Mouse (Mus musculus) embryonic facial prominence, embryonic 12.5 days (tissue): ENCODE measurements around the gene Nanp. TPM values are rescaled to one million over a fixed set of nuclear protein-coding genes. Genes with fewer than 3 reads are reported as not detected.

Experiments used
- ATAC-seq: fragments of 200-750 bp; cut with Nextera tagmentation; 2 replicates; pipeline ENCODE4 v1.8.0; 2017; ENCODE audit not compliant: insufficient number of reproducible peaks, insufficient read depth, low FRiP score, low TSS enrichment
- H3K27ac ChIP-seq: fragments of 300-500 bp; sonication (generic); 2 replicates; pipeline ENCODE4 v1.5.1; 2016; ENCODE audit warnings: mild to moderate bottlenecking
- H3K27me3 ChIP-seq: fragments of 300-500 bp; sonication (generic); 2 replicates; pipeline ENCODE4 v1.6.1; 2016; ENCODE audit warnings: mild to moderate bottlenecking, moderate library complexity
- H3K36me3 ChIP-seq: fragments of 300-500 bp; sonication (generic); 2 replicates; pipeline ENCODE4 v1.6.1; 2016; ENCODE audit warnings: mild to moderate bottlenecking
- H3K4me1 ChIP-seq: fragments of 300-500 bp; sonication (generic); 2 replicates; pipeline ENCODE4 v1.6.1; 2016
- H3K4me2 ChIP-seq: fragments of 300-500 bp; sonication (generic); replicated peaks from 2 replicates; pipeline ENCODE4 v1.6.1; 2016; ENCODE audit warnings: mild to moderate bottlenecking, moderate library complexity
- H3K4me3 ChIP-seq: fragments of 300-500 bp; sonication (generic); 2 replicates; pipeline ENCODE4 v1.5.1; 2016; ENCODE audit warnings: mild to moderate bottlenecking
- H3K9ac ChIP-seq: fragments of 300-500 bp; sonication (generic); 2 replicates; pipeline ENCODE4 v1.6.1; 2016; ENCODE audit warnings: mild to moderate bottlenecking, moderate library complexity
- H3K9me3 ChIP-seq: fragments of 300-500 bp; sonication (generic); 2 replicates; pipeline ENCODE4 v1.6.1; 2016; ENCODE audit warnings: mild to moderate bottlenecking, moderate library complexity
- WGBS: fragments of 180-500 bp; shearing (Covaris S2); methylation state at CpG from one replicate; pipeline ENCODE4 v1.1.7; 2016; 5-methylcytosine and 5-hydroxymethylcytosine counted together
- polyA plus RNA-seq: library from polyadenylated mRNA; unstranded; fragments of >200 nt; fragmentation: Nextera tagmentation; extraction: Ambion mirVana; gene quantifications from 2 replicates; pipeline ENCODE4 v1.2.1, GENCODE M21; 2016

Nanp gene
- polyA plus RNA-seq, 1 experiment from 2014 or later, result 48.3 TPM

DNA sequence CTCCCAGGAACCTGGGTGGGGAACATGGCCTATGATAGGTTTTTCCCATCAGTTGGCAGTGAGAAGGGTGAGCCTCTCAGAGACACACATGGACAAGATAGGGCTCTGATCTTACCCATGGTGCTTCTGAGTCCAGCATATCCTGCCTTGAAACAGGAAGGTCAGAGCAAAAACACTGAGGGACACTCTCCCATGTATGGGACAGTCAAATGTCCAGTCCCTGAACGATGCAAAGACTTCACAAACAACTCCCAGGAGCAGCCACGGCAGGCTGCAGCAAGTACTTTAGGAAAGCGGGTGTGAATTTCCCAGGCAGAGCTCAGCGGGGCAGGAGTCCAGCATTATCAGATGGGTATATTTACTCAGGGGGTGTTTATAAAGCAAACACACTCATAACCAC, 43.9 kb downstream of the Nanp start:
- no peak for ATAC-seq
- no peaks in the 10 kb centered on the region; the same call in 1 of the 2 replicates for H3K4me1 ChIP-seq
- no peak overlapping the region for H3K4me2 ChIP-seq
- H3K27me3 ChIP-seq, result no peaks in the 10 kb centered on the region
- 84% methylated on average over 4 of the region's 4 CpGs for WGBS
- no peaks in the 10 kb centered on the region for H3K9me3 ChIP-seq
- H3K27ac ChIP-seq, result no peak overlapping the region
- no peak overlapping the region for H3K9ac ChIP-seq
- no peak overlapping the region for H3K4me3 ChIP-seq
- no peaks in the 10 kb centered on the region for H3K36me3 ChIP-seq

DNA sequence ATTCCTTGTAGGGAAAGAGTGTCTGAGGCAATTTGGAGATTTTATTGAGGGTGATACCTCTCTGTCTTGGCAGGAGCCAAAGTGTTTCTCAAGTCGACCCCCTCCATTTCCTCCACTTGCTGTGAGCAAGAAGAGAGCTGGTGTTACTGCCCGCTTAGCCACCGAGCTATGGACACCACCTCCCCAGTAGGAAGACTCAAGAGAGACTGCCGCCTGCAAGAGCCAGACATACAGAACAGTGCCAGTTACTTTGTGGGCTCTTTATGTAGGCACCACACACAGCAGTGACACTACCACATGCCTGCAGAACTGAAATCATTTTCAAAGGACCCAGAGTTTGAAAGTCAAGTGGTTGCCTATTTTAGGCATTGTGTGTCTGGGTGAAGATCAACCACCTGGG, 48.1 kb downstream of the Nanp start:
- Histone ChIP-seq H3K9ac (no peak overlapping the region), H3K4me3 (no peak overlapping the region), H3K4me2 (no peak overlapping the region), H3K4me1 (no peaks in the 10 kb centered on the region), H3K27me3 (no peaks in the 10 kb centered on the region), H3K36me3 (no peaks in the 10 kb centered on the region), H3K9me3 (no peaks in the 10 kb centered on the region), H3K27ac (no peak overlapping the region)
- 95% methylated on average over 4 of the region's 4 CpGs for WGBS
- no peak for ATAC-seq

- no peak overlapping the region for H3K4me2 ChIP-seq
Measured at GRCm38 (mm10) chr2:150990506-150990905, 48.7 kb downstream of the Nanp start.

GRCm38 (mm10) chr2:150985359-150985758, 53.8 kb downstream of the Nanp start:
- no peaks in the 10 kb centered on the region for H3K9me3 ChIP-seq
- ATAC-seq, result no peak
- H3K4me2 ChIP-seq, result no peak overlapping the region
- H3K9ac ChIP-seq, result no peak overlapping the region
- no peaks in the 10 kb centered on the region for H3K27me3 ChIP-seq
- WGBS, result 97% methylated on average over 2 of the region's 2 CpGs
- no peaks in the 10 kb centered on the region for H3K4me1 ChIP-seq
- H3K27ac ChIP-seq, result no peak overlapping the region
- H3K4me3 ChIP-seq, result no peak overlapping the region
- no peaks in the 10 kb centered on the region for H3K36me3 ChIP-seq

More at GRCm38 (mm10) chr2:150990506-150990905, 48.7 kb downstream of the Nanp start:
- H3K36me3 ChIP-seq, result no peaks in the 10 kb centered on the region
- ATAC-seq, result no peak
- WGBS, result 91% methylated on average over 2 of the region's 2 CpGs
- H3K9ac ChIP-seq, result no peak overlapping the region
- no peak overlapping the region for H3K4me3 ChIP-seq
- no peak overlapping the region for H3K27ac ChIP-seq
- H3K4me1 ChIP-seq, result no peaks in the 10 kb centered on the region
- H3K9me3 ChIP-seq, result no peaks in the 10 kb centered on the region
- H3K27me3 ChIP-seq, result no peaks in the 10 kb centered on the region

DNA sequence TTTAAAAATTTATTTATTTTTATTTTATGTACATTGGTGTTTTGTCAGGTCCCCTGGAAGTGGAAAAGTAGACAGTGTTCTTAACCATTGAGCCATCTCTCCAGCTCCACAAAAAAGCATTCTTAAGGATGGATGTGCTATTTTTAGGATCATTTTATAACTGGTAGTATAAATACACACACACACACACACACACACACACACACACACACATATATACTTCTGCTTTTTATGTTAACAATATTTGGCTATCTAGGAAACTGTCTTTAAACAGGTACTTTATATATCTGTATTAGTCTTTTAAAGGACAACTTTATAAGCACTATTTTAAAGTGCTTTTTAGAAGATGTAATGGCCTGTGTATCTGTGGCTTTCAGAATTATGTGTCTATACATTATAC, 57.1 kb downstream of the Nanp start:
- Histone ChIP-seq H3K9ac (no peak overlapping the region), H3K4me1 (no peaks in the 10 kb centered on the region), H3K9me3 (no peaks in the 10 kb centered on the region), H3K27me3 (no peaks in the 10 kb centered on the region), H3K27ac (no peak overlapping the region), H3K36me3 (no peaks in the 10 kb centered on the region), H3K4me3 (no peak overlapping the region), H3K4me2 (no peak overlapping the region)
- no peak for ATAC-seq

- no peaks in the 10 kb centered on the region for H3K36me3 ChIP-seq
- H3K9ac ChIP-seq, result no peak overlapping the region
- no peaks in the 10 kb centered on the region for H3K4me1 ChIP-seq
- no peak for ATAC-seq
- H3K27me3 ChIP-seq, result no peaks in the 10 kb centered on the region
- H3K4me3 ChIP-seq, result no peak overlapping the region
- no peaks in the 10 kb centered on the region for H3K9me3 ChIP-seq
- 87% methylated on average over 7 of the region's 7 CpGs for WGBS
- H3K27ac ChIP-seq, result no peak overlapping the region
- no peak overlapping the region for H3K4me2 ChIP-seq
Measured at GRCm38 (mm10) chr2:150981524-150981923, 57.7 kb downstream of the Nanp start.

DNA sequence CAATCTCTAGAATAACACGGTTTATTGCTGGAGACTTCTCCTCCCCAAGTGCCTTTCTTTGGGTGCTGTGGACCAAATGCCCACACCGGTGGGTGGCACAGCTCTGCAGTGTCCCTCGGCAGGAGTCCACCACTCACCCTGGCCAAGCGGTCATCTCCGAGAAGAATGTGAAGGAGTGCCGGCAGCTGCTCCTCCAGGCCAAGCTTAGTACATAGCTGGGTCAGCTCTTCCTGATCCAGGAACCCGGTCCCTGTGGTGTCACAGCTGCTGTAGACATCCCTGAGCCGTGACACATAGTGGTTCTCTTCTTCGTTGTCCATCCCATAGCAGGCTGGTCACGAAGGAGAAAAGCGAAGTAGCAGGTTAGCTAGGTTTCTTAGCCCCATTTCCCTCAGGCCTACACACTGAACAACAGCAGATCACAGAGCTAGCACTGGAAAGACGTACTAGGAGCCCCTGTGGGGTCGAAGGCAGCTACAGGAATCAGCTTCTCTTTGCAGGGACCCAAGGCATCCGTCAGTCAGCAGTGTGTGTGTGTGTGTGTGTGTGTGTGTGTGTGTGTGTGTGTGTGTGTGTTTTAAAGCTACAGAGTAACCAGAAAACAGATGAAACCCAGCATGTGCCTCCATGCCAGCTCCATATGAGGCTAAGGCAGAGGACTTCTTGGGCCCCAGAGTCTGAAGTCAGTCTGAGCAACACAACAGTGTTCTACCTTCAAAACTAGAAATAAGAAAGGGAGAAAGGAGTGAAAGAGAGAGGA, 59.2 kb downstream of the Nanp start:
- no peak overlapping the region for H3K4me2 ChIP-seq
- H3K27ac ChIP-seq, result no peak overlapping the region
- ATAC-seq, result no peak
- 83% methylated on average over 14 of the region's 14 CpGs for WGBS
- H3K9me3 ChIP-seq, result no peaks in the 10 kb centered on the region
- H3K4me3 ChIP-seq, result no peak overlapping the region
- no peaks in the 10 kb centered on the region for H3K4me1 ChIP-seq
- H3K9ac ChIP-seq, result no peak overlapping the region
- H3K36me3 ChIP-seq, result 0 out of 2 replicates have a peak, but pooled peaks cover 2% of the 10 kb centered on the region
- H3K27me3 ChIP-seq, result no peaks in the 10 kb centered on the region

Other genes starting within 250 kb of the Nanp start
- 66.3 and 67.7 TPM in 2 replicates for gene Abhd12, start 134.7 kb downstream of the Nanp start, polyA plus RNA-seq
- gene Gins1, start 134.0 kb downstream of the Nanp start, polyA plus RNA-seq, result 58.9 and 59.1 TPM in 2 replicates
- gene Ninl, start within 50 bp of the Nanp start, polyA plus RNA-seq, result 12.3 and 13.7 TPM in 2 replicates
- not detected in 2 replicates for gene Gm14151, start 53.0 kb upstream of the Nanp start, polyA plus RNA-seq
- not detected in 2 replicates for gene Gm14147, start 58.8 kb upstream of the Nanp start, polyA plus RNA-seq